ENCODE assay signal across 8 mouse cellular contexts in genomic region chr5:121544910-121545792, GRCm38 (mm10). TPM values are rescaled to one million over a fixed set of nuclear protein-coding genes. Genes with fewer than 3 reads are reported as not detected.
DNase-seq lines count a peak whose midpoint lies in the region; ATAC-seq and TF ChIP-seq lines count a peak whose summit lies in the region.

Gene Adam1a, minus strand, starts transcription at chr5:121545482.
Gene Gm42878, minus strand, starts transcription at chr5:121545482.

- no peak for TF ChIP-seq CTCF in heart, adult 2 months (IDR thresholded peaks at IDR 0.05)
- no peak for TF ChIP-seq CTCF in E14TG2a.4 (conservative IDR thresholded peaks at IDR 0.05; ENCODE audit: low read length)

- TF ChIP-seq EP300 in heart, adult 2 months (IDR thresholded peaks at IDR 0.05; ENCODE audit: insufficient read depth, low read depth, low read length) = no peak

- peak within 1 kb of the TSS; percentile 99 for H3K27ac ChIP-seq in heart, adult 2 months
- H3K27ac ChIP-seq in embryonic facial prominence, embryonic 13.5 days = peak within 1 kb of the TSS; percentile 96
- peak within 1 kb of the TSS; percentile 99 for H3K27ac ChIP-seq in hindbrain, embryonic 10.5 days
- H3K27ac ChIP-seq in liver, embryonic 13.5 days = peak within 1 kb of the TSS; percentile 92
- peak within 1 kb of the TSS; percentile 93 for H3K27ac ChIP-seq in neural tube, embryonic 12.5 days

- no peak; the same call in none of the 2 replicates for ATAC-seq in embryonic facial prominence, embryonic 13.5 days (ENCODE audit: insufficient number of reproducible peaks, insufficient read depth, low FRiP score, low TSS enrichment, low read depth)
- peak; percentile 74 for ATAC-seq in liver, embryonic 13.5 days (ENCODE audit: low read depth)
- ATAC-seq in neural tube, embryonic 12.5 days (ENCODE audit: low FRiP score, low read depth) = peak; percentile 80

- intact Hi-C loops in heart, adult 2 months (cut with DNase I) = loop anchor here (5.0 kb wide), 1 partner anchor 148 kb away; the partner anchor contains the start of gene Naa25
- intact Hi-C loops in left cerebral cortex, postnatal 25 days (cut with DNase I) = no loop called here

- no peak for DNase-seq in heart, adult 2 months
- no peak for DNase-seq in heart, adult 8-10 months (ENCODE audit: low spot score)
- peak; percentile 43 for DNase-seq in hindbrain, embryonic 10.5 days (ENCODE audit: low spot score)
- no peak for DNase-seq in liver, embryonic 13.5 days
- DNase-seq in left cerebral cortex, postnatal 25 days (ENCODE audit: low spot score in 2 of 2) = no peak

- no peaks in the 10 kb centered on the region for H3K9me3 ChIP-seq in E14TG2a.4 (ENCODE audit: low read length)
- no peaks in the 10 kb centered on the region for H3K9me3 ChIP-seq in embryonic facial prominence, embryonic 13.5 days
- H3K9me3 ChIP-seq in hindbrain, embryonic 10.5 days = no peaks in the 10 kb centered on the region
- H3K9me3 ChIP-seq in liver, embryonic 13.5 days (replicated peaks) = no peaks in the 10 kb centered on the region
- no peaks in the 10 kb centered on the region for H3K9me3 ChIP-seq in neural tube, embryonic 12.5 days

- no peaks in the 10 kb centered on the region for H3K27me3 ChIP-seq in heart, adult 2 months (ENCODE audit: control insufficient read depth, insufficient read depth, low read length)
- H3K27me3 ChIP-seq in E14TG2a.4 (ENCODE audit: insufficient read depth, low read length) = no peaks in the 10 kb centered on the region
- H3K27me3 ChIP-seq in embryonic facial prominence, embryonic 13.5 days = no peaks in the 10 kb centered on the region
- no peaks in the 10 kb centered on the region for H3K27me3 ChIP-seq in hindbrain, embryonic 10.5 days (ENCODE audit: insufficient read depth, poor library complexity, severe bottlenecking)
- H3K27me3 ChIP-seq in liver, embryonic 13.5 days = no peaks in the 10 kb centered on the region
- no peaks in the 10 kb centered on the region for H3K27me3 ChIP-seq in neural tube, embryonic 12.5 days (replicated peaks)

- no peak for TF ChIP-seq POLR2A in heart, adult 2 months (IDR thresholded peaks at IDR 0.05; ENCODE audit: insufficient read depth, low read depth, low read length)

- H3K4me2 ChIP-seq in embryonic facial prominence, embryonic 13.5 days = peak within 1 kb of the TSS; percentile 91
- peak within 1 kb of the TSS; percentile 93 for H3K4me2 ChIP-seq in liver, embryonic 13.5 days
- H3K4me2 ChIP-seq in neural tube, embryonic 12.5 days (replicated peaks) = peak within 1 kb of the TSS; percentile 91

- H3K9ac ChIP-seq in heart, adult 2 months (ENCODE audit: low read depth, low read length) = peak within 1 kb of the TSS; percentile 87
- peak within 1 kb of the TSS; percentile 99 for H3K9ac ChIP-seq in embryonic facial prominence, embryonic 13.5 days
- H3K9ac ChIP-seq in liver, embryonic 13.5 days = peak within 1 kb of the TSS; percentile 98
- peak within 1 kb of the TSS; percentile 98 for H3K9ac ChIP-seq in neural tube, embryonic 12.5 days

- WGBS in heart, adult 2 months = under 1% methylated on average over 96 of the region's 97 CpGs
- WGBS in embryonic facial prominence, embryonic 13.5 days = under 1% methylated on average over 66 of the region's 97 CpGs
- under 1% methylated on average over 97 of the region's 97 CpGs for WGBS in hindbrain, embryonic 10.5 days
- under 1% methylated on average over 63 of the region's 97 CpGs for WGBS in liver, embryonic 13.5 days (ENCODE audit: insufficient replicate concordance)
- WGBS in neural tube, embryonic 12.5 days = 1% methylated on average over 71 of the region's 97 CpGs

- peaks cover 3% of the 10 kb centered on the region; the same call in 1 of the 2 replicates for H3K36me3 ChIP-seq in heart, adult 2 months (ENCODE audit: control insufficient read depth, insufficient read depth, low read length)
- H3K36me3 ChIP-seq in E14TG2a.4 (ENCODE audit: insufficient read depth, low read length) = peaks cover 17% of the 10 kb centered on the region
- no peaks in the 10 kb centered on the region for H3K36me3 ChIP-seq in embryonic facial prominence, embryonic 13.5 days
- H3K36me3 ChIP-seq in hindbrain, embryonic 10.5 days = 0 out of 2 replicates have a peak, but pooled peaks cover 6% of the 10 kb centered on the region
- H3K36me3 ChIP-seq in liver, embryonic 13.5 days = peaks cover 2% of the 10 kb centered on the region; the same call in 1 of the 2 replicates
- no peaks in the 10 kb centered on the region for H3K36me3 ChIP-seq in neural tube, embryonic 12.5 days

- H3K4me3 ChIP-seq in heart, adult 2 months = peak within 1 kb of the TSS; percentile 79
- peak within 1 kb of the TSS; percentile 98 for H3K4me3 ChIP-seq in E14TG2a.4 (replicated peaks; ENCODE audit: low read length)
- peak within 1 kb of the TSS; percentile 100 for H3K4me3 ChIP-seq in embryonic facial prominence, embryonic 13.5 days
- H3K4me3 ChIP-seq in hindbrain, embryonic 10.5 days = peak within 1 kb of the TSS; percentile 100
- H3K4me3 ChIP-seq in liver, embryonic 13.5 days (replicated peaks) = peak within 1 kb of the TSS; percentile 100
- peak within 1 kb of the TSS; percentile 99 for H3K4me3 ChIP-seq in neural tube, embryonic 12.5 days

- H3K79me2 ChIP-seq in heart, adult 2 months (replicated peaks; ENCODE audit: control insufficient read depth, insufficient read depth, low read length) = no peaks in the 10 kb centered on the region; the same call in none of the 2 replicates

- H3K4me1 ChIP-seq in heart, adult 2 months (ENCODE audit: control insufficient read depth, insufficient read depth, low read length) = peaks cover 4% of the 10 kb centered on the region
- H3K4me1 ChIP-seq in E14TG2a.4 (replicated peaks; ENCODE audit: low read depth, low read length) = peaks cover 58% of the 10 kb centered on the region
- H3K4me1 ChIP-seq in embryonic facial prominence, embryonic 13.5 days = peaks cover 17% of the 10 kb centered on the region
- H3K4me1 ChIP-seq in hindbrain, embryonic 10.5 days (replicated peaks) = peaks cover 29% of the 10 kb centered on the region
- peaks cover 65% of the 10 kb centered on the region for H3K4me1 ChIP-seq in liver, embryonic 13.5 days (replicated peaks)
- H3K4me1 ChIP-seq in neural tube, embryonic 12.5 days = peaks cover 23% of the 10 kb centered on the region

RNA-seq across cellular contexts. Expression of gene Adam1a, which starts in this region (rescaled TPM):
- total RNA-seq in heart, adult 2 months (2021) = 1 to 10 TPM; 1.0 to 2.5 TPM
- 3.4 and 3.9 TPM in 2 replicates for polyA plus RNA-seq in heart, adult 2 months (2012; rRNA removed)
- 1 to 10 TPM; 1.6 to 3.1 (median 2.3) TPM for total RNA-seq in heart, adult 8-10 months (2022)
- polyA plus RNA-seq in embryonic facial prominence, embryonic 13.5 days (2015; fragmentation: Nextera tagmentation; extraction: Ambion mirVana) = 2.3 and 2.5 TPM in 2 replicates
- 1.3 and 2.2 TPM in 2 replicates for polyA plus RNA-seq in hindbrain, embryonic 10.5 days (2016; fragmentation: Nextera tagmentation; extraction: Ambion mirVana)
- 0.33 and 0.48 TPM in 2 replicates for polyA plus RNA-seq in liver, embryonic 13.5 days (2015; fragmentation: Nextera tagmentation; extraction: Ambion mirVana)
- 2.9 and 3.0 TPM in 2 replicates for polyA plus RNA-seq in neural tube, embryonic 12.5 days (2016; fragmentation: Nextera tagmentation; extraction: Ambion mirVana)
- total RNA-seq in left cerebral cortex, postnatal 25 days (2021) = 10 to 100 TPM in 1 of 2 experiments, 1 to 10 TPM in 1; 9.0 to 11.6 TPM

RNA-seq across cellular contexts. Expression of gene Gm42878, which starts in this region (rescaled TPM):
- total RNA-seq in heart, adult 2 months (2021) = under 1 TPM in 1 of 2 experiments, not detected in 1; 0.63 TPM
- 0.16 and 0.79 TPM in 2 replicates for polyA plus RNA-seq in heart, adult 2 months (2012; rRNA removed)
- not detected for total RNA-seq in heart, adult 8-10 months (2022)
- not detected in 2 replicates for polyA plus RNA-seq in embryonic facial prominence, embryonic 13.5 days (2015; fragmentation: Nextera tagmentation; extraction: Ambion mirVana)
- polyA plus RNA-seq in hindbrain, embryonic 10.5 days (2016; fragmentation: Nextera tagmentation; extraction: Ambion mirVana) = not detected in 2 replicates
- not detected in 2 replicates for polyA plus RNA-seq in liver, embryonic 13.5 days (2015; fragmentation: Nextera tagmentation; extraction: Ambion mirVana)
- not detected in 2 replicates for polyA plus RNA-seq in neural tube, embryonic 12.5 days (2016; fragmentation: Nextera tagmentation; extraction: Ambion mirVana)
- not detected for total RNA-seq in left cerebral cortex, postnatal 25 days (2021)

Comparison
In these comparisons a context has a peak if more than half of its experiments do, and no peak if none do; other contexts are left out.
1. Peak in ATAC-seq, H3K4me3 ChIP-seq, H3K27ac ChIP-seq, H3K9ac ChIP-seq and H3K4me2 ChIP-seq in liver, embryonic 13.5 days; RNA of the genes that start here not detected or under 1 TPM.